Mouse (Mus musculus): Measurements from ENCODE around the gene Capzb.
A peak's percentile ranks its signal among the peaks of the same experiment; 100 is the strongest.

Capzb gene

DNA sequence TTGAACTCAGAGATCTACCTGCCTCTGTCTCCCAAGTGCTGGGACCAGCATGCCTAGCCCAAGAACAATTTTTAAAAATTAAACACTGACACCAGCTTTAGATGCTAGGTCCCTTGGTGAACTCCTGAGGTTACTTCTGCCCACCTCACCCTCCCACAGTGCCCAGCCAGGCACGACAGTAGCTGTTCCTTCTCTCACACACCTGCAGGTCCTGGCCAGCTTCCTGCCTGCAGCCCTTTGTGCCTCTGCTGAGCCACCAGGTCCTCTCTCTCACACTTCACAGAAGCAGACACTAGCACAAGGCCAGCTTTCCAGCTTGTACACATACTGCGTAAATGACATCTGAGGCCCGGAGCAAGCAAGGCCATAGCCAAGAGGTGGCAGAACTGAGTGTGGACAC is 112.8 kb downstream of the Capzb start:
- no peak for DNase-seq (ENCODE audit: low spot score in 2 of 2)

DNA sequence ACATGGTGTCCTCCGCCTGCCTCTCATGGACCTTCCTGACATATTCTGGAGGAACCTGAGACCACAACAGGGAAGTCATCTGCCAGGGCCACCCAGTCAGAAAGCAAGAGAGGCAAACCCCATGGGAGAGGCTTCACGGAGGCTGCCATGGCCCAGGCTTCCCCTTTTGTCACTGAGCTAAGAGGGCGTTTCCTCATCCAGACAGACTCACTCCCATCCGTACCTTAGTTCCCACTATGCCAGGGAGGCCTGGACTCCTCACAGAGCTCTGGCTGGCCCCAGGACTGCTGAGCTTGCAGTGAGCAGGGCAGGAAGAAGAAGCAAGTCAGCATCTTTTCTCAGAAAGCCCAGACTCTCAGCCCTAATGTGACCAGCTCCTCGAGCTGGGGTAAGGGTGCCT is 115.2 kb downstream of the Capzb start:
- DNase-seq (ENCODE audit: low spot score in 2 of 2) = peak in 1 of 2 experiments; percentile 43

DNA sequence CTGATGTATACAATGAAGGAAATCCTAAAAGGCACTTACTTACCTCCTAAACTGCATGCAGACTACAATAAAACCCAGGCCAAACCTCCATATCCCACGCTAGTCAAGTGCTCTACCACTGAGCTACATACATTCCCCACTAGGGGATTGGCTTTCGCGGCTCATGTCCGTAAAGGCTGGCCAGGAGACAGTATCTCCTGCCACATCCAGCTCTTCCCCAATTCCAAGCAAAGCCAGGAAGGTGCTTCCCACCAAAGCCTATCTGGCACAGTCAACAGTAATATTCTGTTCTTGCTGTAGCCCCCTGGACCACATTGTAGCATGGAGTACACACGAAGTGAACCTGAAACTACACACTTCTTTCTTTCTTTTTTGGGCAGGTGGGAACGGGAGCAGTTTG is 117.0 kb downstream of the Capzb start:
- no peak for DNase-seq (ENCODE audit: low spot score in 2 of 2)

DNA sequence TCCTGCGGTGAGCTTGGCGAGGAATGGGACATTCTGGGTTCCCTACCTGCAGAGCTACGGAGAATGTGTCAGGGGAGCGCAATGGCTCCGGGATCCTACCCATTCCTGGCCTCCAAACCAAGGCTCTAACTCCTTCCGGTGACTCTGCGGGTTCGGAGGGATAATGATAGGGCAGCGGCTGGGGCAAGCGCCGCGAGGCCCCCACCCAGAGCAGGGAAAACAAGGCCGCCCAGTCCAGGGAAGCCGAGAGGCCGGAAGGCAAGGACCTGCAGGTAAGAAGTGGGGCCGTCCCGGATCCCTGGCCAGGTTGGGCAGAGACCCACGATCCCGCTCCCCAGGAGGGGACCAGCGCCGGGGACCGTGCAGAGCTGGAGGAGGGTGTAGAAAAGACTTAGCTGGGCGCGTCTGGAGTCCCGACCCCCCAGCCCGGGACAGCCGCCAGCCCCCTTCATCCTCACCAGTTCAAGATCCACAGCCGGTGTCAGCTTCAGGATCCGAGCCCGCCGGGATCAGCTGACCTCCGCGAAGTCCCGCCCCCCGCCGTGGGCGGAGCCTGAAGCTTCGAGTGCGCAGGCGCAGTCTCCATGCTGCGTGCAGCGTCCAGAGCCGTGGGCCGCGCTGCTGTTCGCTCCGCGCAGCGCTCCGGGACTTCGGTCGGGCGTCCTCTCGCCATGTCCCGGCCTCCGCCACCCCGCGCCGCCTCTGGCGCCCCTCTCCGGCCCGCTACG is 117.6 kb downstream of the Capzb start, which contains the start of the genes Pqlc2 and Akr7a5:
Pqlc2 (minus strand) TSS at position 538 of the 728 bp plus-strand sequence.
Akr7a5 (plus strand) TSS at position 574 of the 728 bp plus-strand sequence.
- DNase-seq (ENCODE audit: low spot score in 2 of 2) = peak; percentile 99

DNA sequence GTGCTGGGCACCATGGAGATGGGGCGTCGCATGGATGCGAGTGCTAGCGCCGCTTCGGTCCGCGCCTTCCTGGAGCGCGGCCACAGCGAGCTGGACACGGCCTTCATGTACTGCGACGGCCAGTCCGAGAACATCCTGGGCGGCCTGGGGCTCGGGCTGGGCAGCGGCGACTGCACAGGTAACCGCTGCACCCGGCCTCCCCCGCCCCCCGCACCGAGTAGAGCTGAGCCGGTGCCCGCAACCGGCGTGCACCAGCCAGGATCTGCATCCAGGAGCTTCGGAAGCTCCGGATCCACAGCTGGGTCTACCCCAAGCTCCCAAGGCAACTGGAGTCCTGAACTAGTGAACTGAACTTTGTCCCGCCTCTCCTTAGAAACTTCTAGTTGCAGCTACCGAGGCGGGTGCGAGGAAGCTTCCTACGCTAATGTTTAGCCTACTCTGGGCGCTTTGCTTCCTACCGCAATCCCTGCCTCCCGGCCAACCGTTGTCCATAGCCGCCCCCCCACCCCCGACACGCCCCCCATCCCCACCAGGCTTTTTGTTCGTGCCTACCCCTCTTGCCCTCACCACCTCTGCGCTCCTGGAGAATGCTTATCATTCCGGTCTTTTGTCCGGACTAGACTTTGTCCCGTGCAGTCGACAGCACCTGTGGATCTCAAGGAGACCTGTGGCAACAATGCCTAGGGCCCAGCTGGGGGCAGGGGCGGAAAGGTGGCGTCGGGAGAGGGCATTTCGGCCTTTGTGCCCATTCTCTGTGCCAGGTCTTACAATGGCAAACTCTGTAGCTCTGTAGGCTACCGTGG is 118.4 kb downstream of the Capzb start:
- DNase-seq (ENCODE audit: low spot score in 2 of 2) = no peak

DNA sequence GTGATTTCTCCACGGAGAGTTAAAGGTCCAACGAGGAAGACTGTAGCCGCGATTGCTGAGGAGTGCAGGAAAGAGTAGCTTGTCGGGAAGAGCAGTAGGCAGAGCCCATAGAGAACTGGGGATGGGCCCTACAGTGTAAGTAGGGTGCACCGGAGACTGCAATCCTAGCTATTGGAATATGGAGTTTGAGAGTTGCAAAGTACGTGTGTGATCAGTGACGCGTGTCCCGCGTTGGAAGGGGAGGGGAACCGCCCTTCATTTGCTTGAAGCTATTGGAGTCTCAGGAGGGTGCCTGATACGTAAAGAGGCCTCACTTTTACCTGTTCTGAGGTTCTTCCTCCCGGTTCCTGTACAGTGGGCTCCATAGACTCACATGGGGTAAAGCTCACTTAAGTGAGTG is 119.0 kb downstream of the Capzb start:
- DNase-seq (ENCODE audit: low spot score in 2 of 2) = no peak

DNA sequence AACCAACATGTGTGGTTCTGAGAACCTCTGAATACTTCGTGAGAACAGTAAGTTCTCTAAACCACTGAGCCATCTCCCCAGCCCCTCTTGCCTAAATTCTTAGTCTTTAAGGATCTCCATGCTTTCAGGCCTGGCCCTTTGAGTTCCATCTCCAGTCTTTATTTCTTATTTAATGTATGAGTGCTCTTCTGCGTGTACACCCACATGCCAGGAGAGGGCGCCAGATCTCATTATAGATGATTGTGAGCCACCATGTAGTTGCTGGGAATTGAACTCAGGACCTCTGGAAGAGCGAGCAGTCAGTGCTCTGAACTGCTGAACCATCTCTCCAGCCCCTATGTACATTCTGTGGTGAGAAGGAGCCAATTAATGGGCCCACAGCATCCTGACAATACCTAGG is 119.9 kb downstream of the Capzb start:
- DNase-seq (ENCODE audit: low spot score in 2 of 2) = peak in 1 of 2 experiments; percentile 48

DNA sequence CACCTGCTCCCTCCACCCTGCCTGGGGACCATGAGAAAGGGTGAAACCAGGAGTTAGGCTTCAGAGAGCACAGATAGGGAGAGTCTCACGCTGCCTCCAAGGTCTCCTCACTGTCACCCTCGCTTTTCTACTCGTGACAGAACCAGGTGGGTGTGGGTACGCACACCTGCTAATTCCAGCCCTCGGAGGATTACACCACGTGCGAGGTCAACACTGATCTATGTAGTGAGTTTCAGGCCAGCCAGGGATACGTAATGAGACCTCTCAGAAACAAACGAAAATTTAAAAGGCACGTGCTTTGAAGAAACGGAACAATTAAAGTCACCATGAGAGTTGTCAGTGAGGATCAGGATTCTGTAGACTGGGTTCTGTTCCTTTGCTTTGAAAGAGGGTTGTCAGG is 125.8 kb downstream of the Capzb start:
- no peak for DNase-seq (ENCODE audit: low spot score in 2 of 2)

DNA sequence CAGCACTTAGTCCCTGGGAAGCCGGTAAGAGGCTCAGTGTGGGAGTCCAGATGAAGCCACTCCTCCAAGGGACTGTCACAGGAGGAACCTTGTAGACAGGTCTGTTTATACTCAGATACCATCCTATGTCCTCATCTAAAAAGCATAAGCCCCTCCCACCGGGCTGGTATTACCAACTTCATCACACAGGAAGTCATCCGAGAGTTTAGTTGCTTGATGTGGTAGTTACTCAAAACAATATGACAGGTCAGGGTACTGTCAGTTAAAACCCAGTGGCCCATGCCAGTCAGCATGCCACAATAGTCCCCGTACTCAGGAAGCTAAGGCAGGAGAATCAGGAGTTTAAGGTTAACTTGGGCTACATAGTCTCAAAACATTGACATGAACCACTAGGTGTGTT is 127.0 kb downstream of the Capzb start:
- DNase-seq (ENCODE audit: low spot score in 2 of 2) = no peak

DNA sequence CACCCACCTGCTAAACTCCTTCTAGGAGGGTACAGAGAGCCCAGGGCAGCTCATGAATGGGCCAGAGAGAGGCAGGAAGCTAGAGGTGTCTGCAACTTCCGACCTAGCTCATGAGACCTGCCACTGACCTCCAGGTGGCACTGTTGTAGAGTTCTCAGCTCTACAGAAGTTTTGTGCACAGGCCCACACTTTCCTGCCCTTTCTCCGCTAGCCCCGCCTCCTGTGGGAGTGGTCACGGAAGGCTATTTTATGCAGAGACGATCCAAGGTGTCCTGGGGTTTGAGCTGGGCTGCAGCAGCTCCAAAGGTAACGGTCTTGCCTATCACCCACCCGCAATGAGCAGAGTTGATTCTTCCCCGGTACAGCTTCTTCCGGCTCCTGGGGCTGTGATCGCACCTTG is 137.9 kb downstream of the Capzb start:
- peak; percentile 66 to 75 for DNase-seq (ENCODE audit: low spot score in 2 of 2)

DNA sequence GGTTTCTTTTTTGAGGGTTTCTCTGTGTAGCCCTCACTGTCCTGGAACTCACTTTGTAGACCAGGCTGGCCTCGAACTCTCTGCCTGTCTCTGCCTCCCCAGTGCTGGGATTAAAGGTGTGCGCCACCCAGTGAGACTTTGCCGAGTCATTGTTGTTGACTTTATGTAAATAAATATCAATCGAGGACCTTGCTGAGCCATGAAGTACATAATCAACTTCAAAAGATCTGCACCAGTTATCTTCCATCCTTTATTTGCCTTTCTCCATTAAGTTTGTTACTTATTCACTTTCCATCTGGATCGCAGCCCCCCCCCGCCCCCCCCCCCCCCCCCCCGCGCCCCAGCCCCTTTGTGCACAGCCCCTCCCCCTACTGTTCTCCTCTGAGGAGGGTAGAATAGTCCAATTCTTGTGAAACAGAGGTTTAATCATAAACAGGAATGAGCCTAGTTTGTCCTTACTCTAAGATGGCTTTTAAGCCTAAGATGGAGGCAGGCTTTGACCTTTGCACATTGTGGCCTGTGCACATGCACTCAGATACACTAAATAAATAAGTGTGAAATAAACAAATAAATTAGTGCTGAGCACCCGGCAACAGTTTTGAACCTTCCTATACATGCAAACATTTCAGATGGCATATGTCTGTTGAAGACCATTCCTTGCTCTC is 142.1 kb downstream of the Capzb start:
- DNase-seq (ENCODE audit: low spot score in 2 of 2) = no peak

DNA sequence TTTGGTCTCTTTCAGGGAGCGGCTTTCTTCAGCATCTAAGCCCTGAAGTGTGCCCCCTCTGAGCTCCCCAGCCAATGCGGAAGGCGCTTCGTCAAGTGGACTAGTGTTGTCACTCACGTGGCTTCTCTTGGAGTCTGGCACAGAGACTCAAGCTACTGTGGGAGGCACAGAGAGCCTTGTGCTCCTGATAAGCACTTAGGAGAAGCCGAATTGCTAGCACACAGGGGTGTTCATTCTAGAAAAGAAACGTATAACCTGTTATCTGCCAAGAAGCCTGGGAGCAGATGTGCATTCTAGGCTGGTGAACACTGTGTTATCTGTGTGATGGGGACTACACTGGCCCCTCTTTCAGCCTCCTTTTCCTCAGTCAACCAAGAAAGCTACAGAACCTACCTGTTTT is 142.8 kb downstream of the Capzb start:
- DNase-seq (ENCODE audit: low spot score in 2 of 2) = no peak

DNA sequence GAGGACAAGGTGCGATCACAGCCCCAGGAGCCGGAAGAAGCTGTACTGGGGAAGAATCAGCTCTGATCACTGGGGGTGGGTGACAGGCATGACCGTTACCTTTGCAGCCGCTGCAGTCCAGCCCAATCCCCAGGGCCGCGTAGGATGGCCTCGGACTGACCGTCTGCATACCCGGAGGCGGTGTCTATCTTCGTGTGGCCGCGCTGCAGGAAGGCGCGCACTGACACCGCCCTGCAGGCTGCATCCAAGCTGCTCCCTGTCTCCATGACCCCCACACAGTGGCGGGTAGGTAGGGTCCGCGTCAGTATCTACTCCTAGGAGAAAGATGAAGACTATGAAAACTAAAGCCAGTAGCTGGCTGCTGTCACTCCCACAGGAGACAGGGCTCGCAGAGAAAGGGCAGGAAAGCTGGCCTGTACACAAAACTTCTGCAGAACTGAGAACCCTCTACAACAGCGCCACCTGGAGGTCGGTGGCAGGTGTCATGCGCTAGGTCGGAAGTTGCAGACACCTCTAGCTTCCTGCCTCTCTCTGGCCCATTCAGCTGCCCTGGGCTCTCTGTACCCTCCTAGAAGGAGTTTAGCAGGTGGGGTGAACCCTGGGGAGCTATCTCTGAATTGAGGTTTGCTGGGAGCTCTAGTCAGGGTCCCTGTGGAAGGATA is 144.3 kb downstream of the Capzb start:
- peak; percentile 67 to 79 for DNase-seq (ENCODE audit: low spot score in 2 of 2)

DNA sequence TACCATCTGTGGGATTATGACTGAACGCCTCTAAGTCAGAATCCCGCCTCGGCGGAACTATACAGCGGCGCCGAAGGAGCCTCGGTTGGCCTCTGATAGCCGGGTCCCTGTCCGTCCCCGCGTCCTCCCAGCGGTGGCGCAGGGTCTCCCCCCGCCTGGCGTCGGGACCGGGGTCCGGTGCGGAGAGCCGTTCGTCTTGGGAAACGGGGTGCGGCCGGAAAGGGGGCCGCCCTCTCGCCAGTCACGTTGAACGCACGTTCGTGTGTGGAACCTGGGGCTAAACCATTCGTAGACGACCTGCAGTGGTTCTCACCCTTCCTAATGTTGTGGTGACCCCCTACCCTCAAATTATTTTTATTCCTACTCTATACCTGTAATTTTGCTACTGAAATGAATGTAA is 145.4 kb downstream of the Capzb start:
- no peak for DNase-seq (ENCODE audit: low spot score in 2 of 2)

DNA sequence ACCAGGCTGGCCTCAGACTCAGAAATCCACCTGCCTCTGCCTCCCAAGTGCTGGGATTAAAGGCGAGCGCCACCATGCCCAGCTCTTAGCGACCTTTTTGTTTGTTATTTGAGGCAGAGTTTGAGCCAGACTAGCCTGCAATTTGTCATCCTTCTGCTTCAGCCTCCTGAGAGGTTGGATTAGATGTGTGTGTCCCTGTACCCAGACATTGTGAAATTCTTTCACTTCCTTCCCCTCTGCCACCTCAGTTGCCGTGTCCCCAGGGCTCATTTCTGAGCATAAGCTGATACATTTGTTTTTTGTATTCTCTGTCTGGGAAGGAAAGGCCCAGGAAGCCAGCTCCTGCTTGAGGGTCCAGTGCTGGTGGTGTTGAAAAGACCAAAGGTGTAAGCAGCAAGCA is 148.1 kb downstream of the Capzb start:
- no peak for DNase-seq (ENCODE audit: low spot score in 2 of 2)

All from spleen, postnatal 14 days (tissue).